Comparison of ENCODE assay signal across 17 mouse cellular contexts in the genomic region with DNA sequence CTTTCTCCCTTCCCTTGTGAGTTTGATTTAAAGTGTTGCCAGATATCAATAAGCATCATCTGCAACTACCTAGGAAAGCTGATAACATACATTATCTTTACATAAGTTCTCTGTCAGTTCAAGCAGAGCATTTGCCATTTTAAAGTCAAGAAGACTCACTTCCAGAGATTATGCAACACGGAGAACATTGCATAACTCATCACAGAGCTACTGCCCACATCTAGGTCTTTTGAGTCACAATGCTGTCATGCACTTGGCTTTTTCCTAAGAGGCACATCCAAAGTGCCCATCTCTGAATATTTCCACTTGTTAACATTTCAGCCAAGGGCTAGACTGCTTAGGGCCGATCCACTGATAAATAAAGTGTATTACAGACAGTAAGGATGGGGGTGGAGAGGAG. TPM values are rescaled to one million over a fixed set of nuclear protein-coding genes. Genes with fewer than 3 reads are reported as not detected.
DNase-seq lines count a peak whose midpoint lies in the region; ATAC-seq and TF ChIP-seq lines count a peak whose summit lies in the region.
"Had no signal": no experiment of that assay in that cellular context is flagged by ENCODE, and none has a peak within 500 bp of the region (broad histone marks: within the 10 kb centered on the region; RNA-seq: fewer than 3 reads in every experiment).

No protein-coding gene starts in this region.

- TF ChIP-seq CTCF in layer of hippocampus, adult 2 months (conservative IDR thresholded peaks at IDR 0.05): no peak

- H3K36me3 ChIP-seq in midbrain, embryonic 13.5 days: no peaks in the 10 kb centered on the region
- H3K36me3 ChIP-seq: embryonic facial prominence, embryonic 13.5 days; forebrain, embryonic 15.5 days; intestine, embryonic 15.5 days had no signal

- peak; percentile 45; the same call in 1 of the 2 replicates for ATAC-seq in cerebellum, adult (ENCODE audit: insufficient number of reproducible peaks, low FRiP score, low TSS enrichment)
- no peak for ATAC-seq in midbrain, embryonic 13.5 days
- ATAC-seq: forebrain, embryonic 15.5 days; intestine, embryonic 15.5 days had no signal

- WGBS in midbrain, embryonic 13.5 days: 86% methylated on average over 2 of the region's 2 CpGs

- H3K27ac ChIP-seq in layer of hippocampus, adult 2 months: peak overlapping the region; percentile 83
- no peak overlapping the region for H3K27ac ChIP-seq in midbrain, embryonic 13.5 days
- H3K27ac ChIP-seq: embryonic facial prominence, embryonic 13.5 days; forebrain, embryonic 15.5 days; heart, adult 2 months; intestine, embryonic 15.5 days; liver, embryonic 14.5 days; macrophage had no signal

- no peak overlapping the region for H3K4me3 ChIP-seq in layer of hippocampus, adult 2 months
- H3K4me3 ChIP-seq in midbrain, embryonic 13.5 days (replicated peaks): no peak overlapping the region
- H3K4me3 ChIP-seq: embryonic facial prominence, embryonic 13.5 days; forebrain, embryonic 15.5 days; heart, adult 2 months; intestine, embryonic 15.5 days had no signal

- no peaks in the 10 kb centered on the region for H3K27me3 ChIP-seq in midbrain, embryonic 13.5 days
- H3K27me3 ChIP-seq: embryonic facial prominence, embryonic 13.5 days; forebrain, embryonic 15.5 days; intestine, embryonic 15.5 days had no signal

- no peak overlapping the region for H3K9ac ChIP-seq in midbrain, embryonic 13.5 days (replicated peaks)
- H3K9ac ChIP-seq: embryonic facial prominence, embryonic 13.5 days; forebrain, embryonic 15.5 days; intestine, embryonic 15.5 days; liver, embryonic 14.5 days had no signal

- H3K4me1 ChIP-seq in midbrain, embryonic 13.5 days (replicated peaks): no peaks in the 10 kb centered on the region
- H3K4me1 ChIP-seq: forebrain, embryonic 15.5 days; intestine, embryonic 15.5 days had no signal

- DNase-seq in cerebellum, postnatal 10 days: no peak
- DNase-seq in layer of hippocampus, adult 2 months (ENCODE audit: low spot score in 2 of 2): peak in 1 of 2 experiments; percentile 39
- DNase-seq in layer of hippocampus, adult 9-10 months (ENCODE audit: low spot score): no peak
- peak; percentile 28 for DNase-seq in 416B (ENCODE audit: low read depth)
- peak; percentile 92 for DNase-seq in brain, adult 2 months (ENCODE audit: low read depth, low spot score)
- DNase-seq in spleen, postnatal 10 days (ENCODE audit: low spot score in 2 of 2): no peak
- DNase-seq: cerebellum, adult 8-10 months; heart, adult 2 months; kidney, postnatal 10 days; thymus, postnatal 14 days had no signal

- H3K9me3 ChIP-seq in midbrain, embryonic 13.5 days: no peaks in the 10 kb centered on the region
- H3K9me3 ChIP-seq: embryonic facial prominence, embryonic 13.5 days; forebrain, embryonic 15.5 days; intestine, embryonic 15.5 days had no signal

- H3K4me2 ChIP-seq in midbrain, embryonic 13.5 days (replicated peaks): no peak overlapping the region
- H3K4me2 ChIP-seq: embryonic facial prominence, embryonic 13.5 days; forebrain, embryonic 15.5 days; intestine, embryonic 15.5 days had no signal

RNA-seq across cellular contexts. Expression of gene Adam22, which starts 55.6 kb away (rescaled TPM):
- total RNA-seq in layer of hippocampus, adult 2 months (2021): 100 to 1,000 TPM; 162 to 174 TPM
- 28.5 and 29.2 TPM in 2 replicates for polyA plus RNA-seq in midbrain, embryonic 13.5 days (2015; fragmentation: Nextera tagmentation; extraction: Ambion mirVana)

Comparison
In these comparisons a context has a peak if more than half of its experiments do, and no peak if none do; other contexts are left out.
1. DNase-seq: peak in 416B (single experiment) and brain, adult 2 months (single experiment); none in cerebellum, postnatal 10 days (0 of 2), layer of hippocampus, adult 9-10 months (single experiment) and spleen, postnatal 10 days (0 of 2).